Mouse (Mus musculus) heart, embryonic 15.5 days (tissue): ENCODE measurements at regions not wholly inside any gene's neighbourhood (a gene's known extent, or its start where the extent isn't known, plus 50 kb on each side); places are given as distances from the start of the nearest gene placed in this dataset.

ENCODE experiments used
- ATAC-seq: fragments of 200-750 bp; cut with Nextera tagmentation; replicated peaks from 2 replicates; pipeline ENCODE4 v1.8.0; 2017; ENCODE audit warnings: low read depth, moderate TSS enrichment; ENCODE audit not compliant: insufficient number of reproducible peaks, insufficient read depth, low FRiP score
- H3K27ac ChIP-seq: fragments of 300-500 bp; sonication (generic); 2 replicates; pipeline ENCODE4 v1.5.1; 2015; ENCODE audit warnings: mild to moderate bottlenecking, inconsistent platforms
- H3K27me3 ChIP-seq: fragments of 300-500 bp; sonication (generic); 2 replicates; pipeline ENCODE4 v1.6.1; 2015; ENCODE audit warnings: inconsistent platforms
- H3K36me3 ChIP-seq: fragments of 300-500 bp; sonication (generic); 2 replicates; pipeline ENCODE4 v1.6.1; 2015; ENCODE audit warnings: mild to moderate bottlenecking, inconsistent platforms
- H3K4me1 ChIP-seq: fragments of 300-500 bp; sonication (generic); replicated peaks from 2 replicates; pipeline ENCODE4 v1.6.1; 2015; ENCODE audit warnings: inconsistent platforms
- H3K4me2 ChIP-seq: fragments of 300-500 bp; sonication (generic); 2 replicates; pipeline ENCODE4 v1.6.1; 2015; ENCODE audit warnings: inconsistent platforms, mild to moderate bottlenecking, moderate library complexity
- H3K4me3 ChIP-seq: fragments of 300-500 bp; sonication (generic); 2 replicates; pipeline ENCODE4 v1.5.1; 2015; ENCODE audit warnings: mild to moderate bottlenecking, inconsistent platforms
- H3K9ac ChIP-seq: fragments of 300-500 bp; sonication (generic); 2 replicates; pipeline ENCODE4 v1.6.1; 2015; ENCODE audit warnings: mild to moderate bottlenecking, inconsistent platforms
- H3K9me3 ChIP-seq: fragments of 300-500 bp; sonication (generic); replicated peaks from 2 replicates; pipeline ENCODE4 v1.6.1; 2016; ENCODE audit warnings: inconsistent platforms
- WGBS: fragments of 180-500 bp; shearing (Covaris S2); methylation state at CpG from one replicate; pipeline ENCODE4 v1.1.7; 2015; ENCODE audit warnings: mixed read lengths; 5-methylcytosine and 5-hydroxymethylcytosine counted together

DNA sequence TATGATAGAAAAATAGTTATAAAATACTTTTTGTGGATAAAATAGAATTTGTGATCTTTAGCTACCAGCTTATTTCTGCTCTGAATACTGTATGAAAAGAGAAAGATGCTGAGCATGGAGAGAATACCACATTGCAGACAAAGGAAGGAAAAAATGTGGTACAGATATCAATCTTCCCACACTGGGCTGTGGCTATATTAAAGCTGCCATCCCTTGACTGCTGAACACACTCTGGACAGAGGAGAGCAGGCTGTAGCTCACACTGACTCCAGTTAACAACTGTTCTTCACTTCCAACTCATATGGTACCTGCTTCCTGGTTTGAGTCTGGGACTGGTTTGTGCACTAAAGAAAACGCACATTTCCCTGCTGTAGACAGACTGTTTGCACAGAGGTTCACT, 76.7 kb upstream of the Try4 start:
- no peaks in the 10 kb centered on the region for H3K27me3 ChIP-seq
- H3K27ac ChIP-seq: no peak overlapping the region
- H3K4me3 ChIP-seq: no peak overlapping the region
- H3K9ac ChIP-seq: no peak overlapping the region
- no peak for ATAC-seq
- no peaks in the 10 kb centered on the region for H3K9me3 ChIP-seq
- H3K4me1 ChIP-seq: no peaks in the 10 kb centered on the region
- no peaks in the 10 kb centered on the region for H3K36me3 ChIP-seq
- WGBS: 63% methylated on average over 1 of the region's 1 CpGs
- H3K4me2 ChIP-seq: no peak overlapping the region

DNA sequence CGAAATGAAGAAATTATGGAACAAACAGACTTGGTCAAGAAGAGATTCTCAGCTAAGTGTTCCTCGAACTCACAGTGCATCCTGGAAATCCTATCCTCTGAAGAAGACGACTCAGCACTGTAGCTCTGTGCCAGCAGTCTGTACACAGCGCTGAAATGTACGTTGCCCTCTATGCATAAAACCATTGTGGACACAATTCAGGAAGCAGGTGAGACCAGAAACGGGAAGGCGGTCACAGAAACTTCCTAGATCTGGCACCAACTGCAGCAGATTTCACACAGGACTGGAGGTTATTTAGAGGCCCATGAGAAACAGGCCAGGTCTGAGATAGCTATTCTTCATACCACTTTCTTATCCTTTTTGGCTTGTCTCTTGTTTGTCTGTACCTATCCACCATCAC, 83.7 kb upstream of the Try4 start:
- WGBS: 72% methylated on average over 7 of the region's 7 CpGs
- ATAC-seq: no peak
- H3K9me3 ChIP-seq: no peaks in the 10 kb centered on the region
- H3K27ac ChIP-seq: no peak overlapping the region
- H3K4me2 ChIP-seq: no peak overlapping the region
- H3K4me3 ChIP-seq: no peak overlapping the region
- no peak overlapping the region for H3K9ac ChIP-seq
- no peaks in the 10 kb centered on the region for H3K4me1 ChIP-seq
- no peaks in the 10 kb centered on the region for H3K36me3 ChIP-seq
- H3K27me3 ChIP-seq: no peaks in the 10 kb centered on the region

DNA sequence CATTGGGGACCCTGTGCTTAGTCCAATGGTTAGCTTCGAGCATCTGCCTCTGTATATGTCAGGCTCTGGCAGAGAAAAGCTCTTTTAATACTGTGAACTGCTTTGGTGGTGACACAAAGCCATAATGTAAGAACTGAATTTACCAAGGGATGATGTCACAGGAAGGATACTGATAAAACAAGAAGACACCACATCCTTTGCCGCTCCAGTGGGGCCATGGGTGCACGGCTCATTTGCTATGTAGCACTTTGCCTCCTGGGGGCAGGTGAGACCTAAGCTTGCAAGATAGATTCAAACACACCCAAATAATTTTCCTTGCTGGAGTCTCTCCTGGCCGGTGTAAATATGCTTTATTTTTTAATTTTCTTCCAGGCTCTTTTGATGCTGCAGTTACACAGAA, 86.2 kb upstream of the Try4 start:
- Histone ChIP-seq H3K4me2 (no peak overlapping the region), H3K27me3 (no peaks in the 10 kb centered on the region), H3K4me1 (no peaks in the 10 kb centered on the region), H3K36me3 (no peaks in the 10 kb centered on the region), H3K9me3 (no peaks in the 10 kb centered on the region), H3K9ac (no peak overlapping the region), H3K27ac (no peak overlapping the region), H3K4me3 (no peak overlapping the region)
- WGBS: 74% methylated on average over 4 of the region's 4 CpGs
- no peak for ATAC-seq

DNA sequence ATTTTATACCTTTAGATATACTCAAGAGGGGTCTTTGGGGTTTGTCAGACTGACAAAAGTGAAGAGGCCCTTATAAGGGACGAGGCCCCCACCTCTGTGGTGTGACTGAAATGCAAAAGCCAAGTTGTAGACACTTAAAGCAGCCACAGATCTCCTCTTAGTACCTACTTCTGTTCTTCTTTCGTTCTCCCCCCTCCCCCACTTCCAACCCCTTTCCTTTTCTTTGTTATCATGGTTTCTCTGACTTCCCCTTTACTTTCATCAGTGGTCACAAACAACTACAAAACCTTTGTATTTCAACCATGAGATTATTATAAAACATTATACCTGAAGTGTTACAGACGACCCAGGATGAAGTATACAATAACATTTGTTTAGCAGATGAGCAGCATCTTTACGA, 96.2 kb upstream of the Try4 start:
- ATAC-seq: no peak
- no peak overlapping the region for H3K4me2 ChIP-seq
- no peaks in the 10 kb centered on the region for H3K36me3 ChIP-seq
- no peak overlapping the region for H3K9ac ChIP-seq
- no peaks in the 10 kb centered on the region for H3K4me1 ChIP-seq
- no peaks in the 10 kb centered on the region for H3K9me3 ChIP-seq
- 51% methylated on average over 4 of the region's 4 CpGs for WGBS
- H3K27ac ChIP-seq: no peak overlapping the region
- H3K27me3 ChIP-seq: no peaks in the 10 kb centered on the region
- no peak overlapping the region for H3K4me3 ChIP-seq

DNA sequence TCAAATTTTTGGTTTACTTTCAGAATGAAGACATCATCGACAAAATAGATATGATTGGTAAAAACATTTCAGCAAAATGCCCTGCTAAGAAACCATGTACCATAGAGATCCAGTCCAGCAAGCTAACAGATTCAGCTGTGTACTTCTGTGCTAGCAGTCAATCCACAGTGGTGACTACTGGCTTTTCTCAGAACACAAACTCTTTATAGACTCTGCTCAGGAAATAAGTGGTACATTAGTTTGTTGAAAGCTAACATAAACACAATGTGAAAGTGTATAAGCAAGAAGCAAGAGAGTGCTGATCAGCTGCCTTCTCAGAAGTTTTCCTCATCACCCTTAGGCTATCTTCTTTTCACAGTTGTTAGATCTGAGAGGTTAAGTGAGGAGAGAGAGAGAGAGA, 99.2 kb upstream of the Try4 start:
- Histone ChIP-seq H3K36me3 (no peaks in the 10 kb centered on the region), H3K27me3 (no peaks in the 10 kb centered on the region), H3K4me3 (no peak overlapping the region), H3K9me3 (no peaks in the 10 kb centered on the region), H3K27ac (no peak overlapping the region), H3K4me1 (no peaks in the 10 kb centered on the region), H3K4me2 (no peak overlapping the region), H3K9ac (no peak overlapping the region)
- WGBS: 74% methylated on average over 1 of the region's 1 CpGs
- ATAC-seq: no peak

DNA sequence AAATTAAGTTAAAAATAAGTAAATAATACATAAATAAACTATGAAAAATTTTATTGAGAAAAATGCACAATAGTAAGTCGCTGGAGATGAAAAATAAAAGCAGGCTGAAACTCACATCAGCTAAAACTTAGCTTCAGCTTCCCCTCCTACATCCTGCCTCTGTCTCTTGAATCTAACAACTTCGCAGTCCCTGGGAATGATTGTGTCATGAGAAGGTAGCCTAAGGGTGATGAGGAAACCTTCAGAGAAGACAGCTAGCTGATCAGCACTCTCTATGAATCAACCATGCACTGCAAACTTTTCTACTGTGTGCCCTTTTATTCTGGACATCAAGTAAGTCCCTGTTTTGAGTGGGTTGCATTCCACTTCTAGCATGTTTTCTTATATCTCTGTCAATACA, 99.8 kb upstream of the Try4 start:
- Histone ChIP-seq H3K9me3 (no peaks in the 10 kb centered on the region), H3K27ac (no peak overlapping the region), H3K4me3 (no peak overlapping the region), H3K36me3 (no peaks in the 10 kb centered on the region), H3K27me3 (no peaks in the 10 kb centered on the region), H3K4me1 (no peaks in the 10 kb centered on the region), H3K4me2 (no peak overlapping the region), H3K9ac (no peak overlapping the region)
- ATAC-seq: no peak
- 81% methylated on average over 2 of the region's 2 CpGs for WGBS

DNA sequence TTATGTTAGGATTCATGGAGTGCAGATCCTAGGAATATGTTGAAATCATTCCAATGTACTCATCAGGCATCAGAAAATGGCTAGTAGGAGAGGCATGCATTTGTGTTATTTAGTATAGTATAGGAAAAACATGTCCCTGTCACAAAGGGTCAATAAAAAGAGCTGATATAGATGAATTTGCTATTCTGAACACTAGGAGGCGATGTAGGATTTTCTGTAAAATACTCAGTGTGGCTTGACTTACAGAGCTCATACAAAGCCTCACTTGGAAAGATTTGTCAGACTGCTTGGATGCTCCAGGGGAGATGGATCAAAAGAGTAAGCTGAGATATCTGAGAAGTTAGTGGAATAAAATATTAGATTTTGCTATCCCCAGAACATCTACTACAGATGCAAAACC, 107.6 kb upstream of the Try4 start:
- H3K9me3 ChIP-seq: no peaks in the 10 kb centered on the region
- no peaks in the 10 kb centered on the region for H3K27me3 ChIP-seq
- no peak overlapping the region for H3K4me3 ChIP-seq
- H3K4me2 ChIP-seq: no peak overlapping the region
- no peak overlapping the region for H3K9ac ChIP-seq
- 30% methylated on average over 1 of the region's 1 CpGs for WGBS
- H3K27ac ChIP-seq: no peak overlapping the region
- no peaks in the 10 kb centered on the region for H3K36me3 ChIP-seq
- no peaks in the 10 kb centered on the region for H3K4me1 ChIP-seq
- ATAC-seq: no peak

DNA sequence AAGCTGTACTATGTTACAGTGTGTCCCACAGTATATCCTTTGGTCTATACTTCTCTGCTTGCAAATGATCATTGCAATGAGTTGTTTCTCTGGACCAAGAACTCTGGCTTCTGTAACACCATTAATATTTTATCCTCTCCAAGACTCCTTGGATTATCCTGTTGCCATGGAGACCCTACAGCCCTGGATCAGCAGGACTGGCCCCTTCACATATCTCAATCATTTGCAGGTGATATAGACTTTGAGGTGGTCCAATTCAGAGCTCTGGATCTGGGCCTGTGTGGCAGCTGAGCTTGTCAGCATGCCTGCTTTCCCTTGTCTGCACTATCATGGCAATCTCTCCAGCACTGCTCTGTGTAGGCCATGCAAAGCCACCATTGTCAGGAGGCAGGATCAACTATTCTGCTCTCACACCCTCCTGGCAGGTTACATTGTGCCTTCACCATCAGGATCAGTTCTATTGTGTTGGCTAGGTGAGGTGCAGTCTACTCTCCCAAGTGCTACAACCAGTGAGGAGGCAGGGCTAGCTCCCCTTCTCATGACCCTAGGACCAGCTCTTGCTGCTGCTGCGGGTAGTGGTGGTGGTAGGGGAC, 110.2 kb upstream of the Try4 start:
- H3K4me2 ChIP-seq: no peak overlapping the region
- no peaks in the 10 kb centered on the region for H3K4me1 ChIP-seq
- ATAC-seq: no peak
- no peaks in the 10 kb centered on the region for H3K27me3 ChIP-seq
- H3K4me3 ChIP-seq: no peak overlapping the region
- no peak overlapping the region for H3K9ac ChIP-seq
- no peaks in the 10 kb centered on the region for H3K9me3 ChIP-seq
- no peaks in the 10 kb centered on the region for H3K36me3 ChIP-seq
- H3K27ac ChIP-seq: no peak overlapping the region
- WGBS: 62% methylated on average over 1 of the region's 1 CpGs

DNA sequence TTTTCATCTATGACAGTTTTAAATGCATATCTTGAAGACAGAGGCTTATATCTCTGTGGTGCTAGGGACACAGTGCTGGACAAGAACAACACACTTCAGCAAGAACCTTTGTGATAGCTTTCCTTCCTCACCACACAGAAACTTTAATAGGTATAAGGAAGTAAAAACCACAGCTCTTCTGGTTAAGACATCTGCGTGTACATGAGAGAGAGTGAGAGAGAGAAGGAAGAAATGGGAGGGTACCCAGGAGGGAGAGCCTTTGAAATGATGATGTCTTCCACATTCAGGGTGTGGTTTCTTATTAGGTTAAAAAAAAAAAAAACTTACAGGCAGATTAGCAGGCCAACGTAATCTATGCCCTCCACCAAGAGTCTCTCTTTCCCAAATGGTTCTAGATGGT, 113.2 kb upstream of the Try4 start:
- no peak overlapping the region for H3K4me3 ChIP-seq
- no peak for ATAC-seq
- no peak overlapping the region for H3K27ac ChIP-seq
- H3K9ac ChIP-seq: no peak overlapping the region
- 66% methylated on average over 2 of the region's 2 CpGs for WGBS
- no peaks in the 10 kb centered on the region for H3K27me3 ChIP-seq
- H3K36me3 ChIP-seq: no peaks in the 10 kb centered on the region
- no peak overlapping the region for H3K4me2 ChIP-seq
- H3K4me1 ChIP-seq: no peaks in the 10 kb centered on the region
- H3K9me3 ChIP-seq: no peaks in the 10 kb centered on the region

DNA sequence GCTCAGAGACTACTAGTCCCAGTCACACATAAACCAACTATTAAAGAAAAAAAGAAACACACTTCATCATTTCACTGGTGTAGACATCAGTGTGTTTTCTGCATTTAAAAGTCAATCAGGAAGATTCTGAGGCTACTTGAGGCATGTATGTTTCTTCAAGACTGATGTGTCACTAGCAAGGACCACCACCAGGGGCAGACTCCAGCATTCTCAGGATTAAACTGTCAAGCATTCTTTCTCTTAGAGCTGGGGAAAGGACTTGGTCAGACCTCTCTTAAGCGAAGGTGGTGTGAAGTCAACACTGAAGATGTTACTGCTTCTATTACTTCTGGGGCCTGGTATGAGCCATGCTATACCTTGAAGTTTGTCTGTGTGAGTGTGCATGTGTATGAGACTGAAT, 114.1 kb upstream of the Try4 start:
- H3K9ac ChIP-seq: no peak overlapping the region
- no peak overlapping the region for H3K4me2 ChIP-seq
- H3K27me3 ChIP-seq: no peaks in the 10 kb centered on the region
- H3K36me3 ChIP-seq: no peaks in the 10 kb centered on the region
- WGBS: 66% methylated on average over 1 of the region's 1 CpGs
- H3K27ac ChIP-seq: no peak overlapping the region
- H3K9me3 ChIP-seq: no peaks in the 10 kb centered on the region
- no peak for ATAC-seq
- no peaks in the 10 kb centered on the region for H3K4me1 ChIP-seq
- H3K4me3 ChIP-seq: no peak overlapping the region

DNA sequence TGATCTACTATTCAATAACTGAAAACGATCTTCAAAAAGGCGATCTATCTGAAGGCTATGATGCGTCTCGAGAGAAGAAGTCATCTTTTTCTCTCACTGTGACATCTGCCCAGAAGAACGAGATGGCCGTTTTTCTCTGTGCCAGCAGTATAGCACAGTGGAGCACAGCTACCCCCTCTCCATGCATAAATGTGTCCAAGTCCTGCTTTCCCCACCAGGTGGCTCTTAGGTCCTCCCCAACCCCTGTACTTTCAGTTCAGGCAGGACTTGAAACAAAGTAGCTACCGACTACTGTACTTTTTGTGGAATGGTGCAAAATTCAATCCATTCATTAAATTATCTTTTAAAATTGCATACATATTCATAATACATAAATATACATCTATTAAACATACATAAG, 123.2 kb upstream of the Try4 start:
- no peak for ATAC-seq
- WGBS: 76% methylated on average over 7 of the region's 7 CpGs
- H3K9ac ChIP-seq: no peak overlapping the region

DNA sequence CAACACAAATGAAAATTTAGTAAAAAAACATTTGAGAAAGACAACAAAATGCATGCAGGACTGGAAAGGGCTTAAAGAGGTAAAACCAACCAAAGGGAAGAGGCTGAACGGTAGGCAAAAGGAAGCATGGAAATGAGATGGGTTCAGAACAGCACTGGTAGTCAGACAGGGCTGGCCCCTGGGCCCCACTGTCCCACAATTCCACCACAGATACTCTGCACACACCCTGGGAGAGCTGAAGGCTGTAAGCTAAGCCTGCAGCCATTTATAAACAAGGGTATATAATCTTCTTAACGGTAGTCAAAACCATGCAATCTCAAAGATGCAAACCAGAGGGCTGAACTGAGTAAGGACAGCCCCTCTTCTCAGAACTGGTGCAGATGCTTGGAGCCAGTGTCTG, 124.0 kb upstream of the Try4 start:
- Histone ChIP-seq H3K9me3 (no peaks in the 10 kb centered on the region), H3K4me2 (no peak overlapping the region), H3K36me3 (no peaks in the 10 kb centered on the region), H3K27ac (no peak overlapping the region), H3K4me3 (no peak overlapping the region), H3K4me1 (no peaks in the 10 kb centered on the region), H3K27me3 (no peaks in the 10 kb centered on the region), H3K9ac (no peak overlapping the region)
- ATAC-seq: no peak
- 52% methylated on average over 2 of the region's 2 CpGs for WGBS

More for the DNA sequence above, 123.2 kb upstream of the Try4 start:
- Histone ChIP-seq H3K4me2 (no peak overlapping the region), H3K27ac (no peak overlapping the region), H3K4me1 (no peaks in the 10 kb centered on the region), H3K36me3 (no peaks in the 10 kb centered on the region), H3K27me3 (no peaks in the 10 kb centered on the region), H3K4me3 (no peak overlapping the region), H3K9me3 (no peaks in the 10 kb centered on the region)
